10 mouse cellular contexts compared by ENCODE assay signal in genomic region chrX:159751834-159752233, GRCm38 (mm10).
A peak's percentile ranks its signal among the peaks of the same experiment; 100 is the strongest.
DNase-seq lines count a peak whose midpoint lies in the region; ATAC-seq and TF ChIP-seq lines count a peak whose summit lies in the region.
"Had no signal": no experiment of that assay in that cellular context is flagged by ENCODE, and none has a peak within 500 bp of the region (broad histone marks: within the 10 kb centered on the region; RNA-seq: fewer than 3 reads in every experiment).

No protein-coding gene starts in this region.

- H3K36me3 ChIP-seq in kidney, embryonic 15.5 days, result no peaks in the 10 kb centered on the region
- H3K36me3 ChIP-seq: embryonic facial prominence, embryonic 13.5 days; limb, embryonic 12.5 days had no signal

- H3K4me1 ChIP-seq in kidney, embryonic 15.5 days, result no peaks in the 10 kb centered on the region
- no peaks in the 10 kb centered on the region for H3K4me1 ChIP-seq in lung, adult 2 months (ENCODE audit: control insufficient read depth, insufficient read depth, low read length)
- H3K4me1 ChIP-seq: embryonic facial prominence, embryonic 13.5 days; limb, embryonic 12.5 days had no signal

- DNase-seq in kidney, adult 11 months, result peak; percentile 6
- peak; percentile 4 for DNase-seq in ZHBTc4 (ENCODE audit: low read depth, low spot score)
- peak; percentile 54 to 57 for DNase-seq in heart, postnatal 14 days
- peak; percentile 14 for DNase-seq in lung, adult 2 months
- peak; percentile 54 for DNase-seq in thymus, postnatal 14 days

- H3K27ac ChIP-seq in kidney, embryonic 15.5 days, result no peak overlapping the region
- H3K27ac ChIP-seq: embryonic facial prominence, embryonic 13.5 days; limb, embryonic 12.5 days had no signal

- no peak overlapping the region for H3K4me3 ChIP-seq in kidney, embryonic 15.5 days (replicated peaks)
- H3K4me3 ChIP-seq in lung, adult 2 months (replicated peaks; ENCODE audit: extremely low read depth, low read depth, low read length), result no peak overlapping the region
- H3K4me3 ChIP-seq: embryonic facial prominence, embryonic 13.5 days; limb, embryonic 12.5 days had no signal

- H3K4me2 ChIP-seq in kidney, embryonic 15.5 days, result no peak overlapping the region
- H3K4me2 ChIP-seq: embryonic facial prominence, embryonic 13.5 days; limb, embryonic 12.5 days had no signal

- no peak for ATAC-seq in kidney, embryonic 15.5 days (replicated peaks; ENCODE audit: low FRiP score)
- ATAC-seq in CD4-positive, CD25-positive, alpha-beta regulatory T cell, adult 4 months, result peak; percentile 42
- ATAC-seq in cerebellum, adult (ENCODE audit: insufficient number of reproducible peaks, low FRiP score, low TSS enrichment), result no peak

- 76% methylated on average over 1 of the region's 1 CpGs for WGBS in kidney, embryonic 15.5 days
- WGBS in lung, adult 2 months, result 71% methylated on average over 1 of the region's 1 CpGs

- intact Hi-C loops in heart, postnatal 14 days (cut with DNase I), result loop anchor here (2.0 to 5.0 kb wide), 2 partner anchors 125 to 210 kb away; partner anchors contain the start of gene Sh3kbp1

- H3K9me3 ChIP-seq in kidney, embryonic 15.5 days (replicated peaks), result no peaks in the 10 kb centered on the region
- H3K9me3 ChIP-seq: embryonic facial prominence, embryonic 13.5 days; limb, embryonic 12.5 days had no signal

- TF ChIP-seq POLR2A in lung, adult 2 months (IDR thresholded peaks at IDR 0.05; ENCODE audit: borderline replicate concordance, extremely low read depth, low read depth, low read length), result no peak

- peak; percentile 64 for TF ChIP-seq CTCF in lung, adult 2 months (IDR thresholded peaks at IDR 0.05; ENCODE audit: insufficient read depth, low read length)

- H3K9ac ChIP-seq in kidney, embryonic 15.5 days, result no peak overlapping the region
- H3K9ac ChIP-seq: embryonic facial prominence, embryonic 13.5 days; limb, embryonic 12.5 days had no signal

- no peaks in the 10 kb centered on the region; the same call in 1 of the 2 replicates for H3K27me3 ChIP-seq in kidney, embryonic 15.5 days

Comparison
In these comparisons a context has a peak if more than half of its experiments do, and no peak if none do; other contexts are left out.
1. DNase-seq: peak in every context shown above with its lines; median percentile 56 in heart, postnatal 14 days; 54 in thymus, postnatal 14 days; 14 in lung, adult 2 months; 6 in kidney, adult 11 months; 4 in ZHBTc4.